Mouse (Mus musculus): Measurements from ENCODE around the gene Syne1.

- TF ChIP-seq CTCF (IDR thresholded peaks at IDR 0.05; ENCODE audit: low read depth): no peak
- TF ChIP-seq EP300 (optimal IDR thresholded peaks at IDR 0.05): no peak
Observed at GRCm38 (mm10) chr10:5116155-5116554, 435.1 kb downstream of the Syne1 start.
